Mouse (Mus musculus): ENCODE measurements around the gene Jade2. TPM values are rescaled to one million over a fixed set of nuclear protein-coding genes. Genes with fewer than 3 reads are reported as not detected.
"Not testable (repeated sequence)": the region's sequence is repeated elsewhere in the genome, so short reads cannot be mapped to it uniquely, and the experiment has no call there.

Gene Jade2
- total RNA-seq, 2 experiments from 2014 or later = 8.9 to 11.1 TPM

GRCm38 (mm10) chr11:51807108-51807879, 50.2 kb downstream of the Jade2 start:
- ATAC-seq (replicated peaks; ENCODE audit: low FRiP score, low TSS enrichment, poor library complexity, severe bottlenecking) = no peak

DNA sequence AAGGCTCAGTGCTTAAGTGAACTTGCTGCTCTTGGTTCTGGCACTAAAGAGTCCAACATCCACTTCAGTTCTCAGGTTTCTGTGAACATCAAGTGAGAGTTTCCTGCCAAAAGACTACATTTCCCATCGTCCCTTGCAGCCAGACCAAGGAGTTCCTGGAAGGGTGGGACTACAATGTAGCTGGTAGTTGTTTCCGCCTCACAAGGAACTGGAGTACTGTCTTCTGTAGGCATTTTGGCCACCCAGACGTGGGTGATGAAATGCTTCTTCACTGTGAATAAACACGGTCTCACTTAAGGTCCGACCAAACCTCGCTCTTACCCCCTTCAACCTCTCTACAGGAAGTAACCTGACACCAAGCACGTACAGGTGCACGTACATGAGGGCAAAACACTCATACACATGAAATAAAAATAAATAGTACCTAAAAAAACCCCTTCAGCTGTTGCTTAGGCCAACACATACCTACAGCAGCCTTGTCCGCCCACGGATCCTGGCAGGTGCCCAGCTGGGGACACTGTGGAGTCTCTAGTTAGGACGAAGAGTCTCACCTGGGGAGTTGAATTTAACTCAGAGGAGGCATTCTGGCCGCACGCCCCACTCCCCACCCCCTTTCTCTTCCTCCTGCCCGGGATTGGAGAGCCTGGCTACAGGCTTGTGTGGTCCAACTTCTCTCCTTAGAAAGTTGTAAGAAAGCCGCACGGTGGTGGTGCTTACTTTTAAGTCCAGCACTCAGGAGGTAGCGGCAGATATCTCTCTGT, 52.1 kb downstream of the Jade2 start:
- peak; percentile 91 for ATAC-seq (replicated peaks; ENCODE audit: low FRiP score, low TSS enrichment, poor library complexity, severe bottlenecking)

GRCm38 (mm10) chr11:51800634-51801325, 56.7 kb downstream of the Jade2 start:
- ATAC-seq (replicated peaks; ENCODE audit: low FRiP score, low TSS enrichment, poor library complexity, severe bottlenecking) = no peak

DNA sequence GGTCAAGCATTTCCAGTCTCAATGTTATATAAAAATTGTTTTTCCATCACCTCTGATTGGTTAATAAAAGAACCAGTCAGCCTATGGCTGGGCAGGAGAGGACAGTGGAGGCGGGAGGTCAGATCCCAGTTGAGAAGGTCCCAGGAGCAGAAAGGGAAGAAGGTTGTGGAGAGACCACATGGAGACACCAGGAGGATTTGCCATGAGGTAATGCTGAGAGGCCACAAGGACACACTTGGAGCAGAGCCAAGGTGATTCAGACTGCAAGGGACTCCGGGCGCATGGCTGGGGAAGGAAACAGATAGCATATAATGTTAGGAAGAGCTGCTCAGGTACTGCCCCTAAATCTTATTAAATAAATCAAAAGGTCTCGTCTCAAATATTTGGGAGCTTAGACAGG, 61.2 kb downstream of the Jade2 start:
- no peak for ATAC-seq (replicated peaks; ENCODE audit: low FRiP score, low TSS enrichment, poor library complexity, severe bottlenecking)

GRCm38 (mm10) chr11:51790662-51791061, 66.8 kb downstream of the Jade2 start:
- ATAC-seq (replicated peaks; ENCODE audit: low FRiP score, low TSS enrichment, poor library complexity, severe bottlenecking) = no peak

- ATAC-seq (replicated peaks; ENCODE audit: low FRiP score, low TSS enrichment, poor library complexity, severe bottlenecking) = not testable (repeated sequence)
Observed at GRCm38 (mm10) chr11:51789735-51790134, 67.7 kb downstream of the Jade2 start.

- ATAC-seq (replicated peaks; ENCODE audit: low FRiP score, low TSS enrichment, poor library complexity, severe bottlenecking) = 0 out of 2 replicates have a peak, but pooled peaks have one; percentile 44
Observed at GRCm38 (mm10) chr11:51785926-51786325, 71.5 kb downstream of the Jade2 start.

GRCm38 (mm10) chr11:51782721-51783120, 74.7 kb downstream of the Jade2 start:
- no peak for ATAC-seq (replicated peaks; ENCODE audit: low FRiP score, low TSS enrichment, poor library complexity, severe bottlenecking)

DNA sequence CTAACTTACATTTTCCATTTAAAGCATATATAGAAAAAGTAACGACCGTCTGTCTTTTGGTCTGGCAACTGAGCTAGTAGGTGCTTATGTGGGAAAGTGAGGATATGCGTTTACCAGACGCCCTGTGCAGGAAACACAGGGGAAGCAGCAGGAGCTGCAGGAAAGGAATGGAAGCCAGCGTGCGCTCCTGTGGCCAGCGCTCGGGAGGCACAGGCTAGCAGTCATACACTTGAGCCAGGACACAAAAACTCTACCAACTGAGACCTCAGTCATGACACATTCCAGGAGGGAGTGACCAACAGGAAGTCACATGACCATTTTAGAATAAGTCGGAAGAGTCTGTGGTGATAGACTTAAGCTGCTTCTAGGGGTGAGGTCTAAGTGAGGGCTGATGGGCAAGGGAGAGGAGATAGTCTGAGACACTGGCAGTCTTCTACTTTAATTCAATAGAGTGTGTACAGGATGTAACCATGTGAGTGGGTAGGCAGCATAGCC, 76.6 kb downstream of the Jade2 start:
- no peak for ATAC-seq (replicated peaks; ENCODE audit: low FRiP score, low TSS enrichment, poor library complexity, severe bottlenecking)

GRCm38 (mm10) chr11:51777478-51777877, 80.0 kb downstream of the Jade2 start:
- ATAC-seq (replicated peaks; ENCODE audit: low FRiP score, low TSS enrichment, poor library complexity, severe bottlenecking) = no peak

- peak; percentile 67 for ATAC-seq (replicated peaks; ENCODE audit: low FRiP score, low TSS enrichment, poor library complexity, severe bottlenecking)
Observed at GRCm38 (mm10) chr11:51775507-51775906, 81.9 kb downstream of the Jade2 start.

DNA sequence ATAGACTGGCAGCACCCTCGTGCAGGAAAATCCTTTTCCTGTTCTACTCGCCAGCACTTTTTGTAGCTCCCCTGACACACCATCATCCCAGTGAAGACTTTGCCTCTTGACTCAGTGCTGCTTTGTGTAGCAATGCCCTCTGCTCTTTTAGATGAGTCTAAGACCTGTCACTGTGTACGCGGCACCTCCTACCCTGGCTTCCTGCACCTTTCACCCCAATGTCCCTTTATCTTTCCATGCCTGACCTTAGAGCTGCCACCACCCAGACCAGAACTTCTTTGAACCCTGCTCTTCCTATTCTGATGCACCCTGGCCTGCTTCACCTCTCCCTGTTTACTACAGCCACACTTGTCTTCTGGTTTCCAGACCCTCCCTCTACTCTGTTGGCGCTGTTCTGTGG, 89.2 kb downstream of the Jade2 start:
- ATAC-seq (replicated peaks; ENCODE audit: low FRiP score, low TSS enrichment, poor library complexity, severe bottlenecking) = no peak; the same call in 1 of the 2 replicates

DNA sequence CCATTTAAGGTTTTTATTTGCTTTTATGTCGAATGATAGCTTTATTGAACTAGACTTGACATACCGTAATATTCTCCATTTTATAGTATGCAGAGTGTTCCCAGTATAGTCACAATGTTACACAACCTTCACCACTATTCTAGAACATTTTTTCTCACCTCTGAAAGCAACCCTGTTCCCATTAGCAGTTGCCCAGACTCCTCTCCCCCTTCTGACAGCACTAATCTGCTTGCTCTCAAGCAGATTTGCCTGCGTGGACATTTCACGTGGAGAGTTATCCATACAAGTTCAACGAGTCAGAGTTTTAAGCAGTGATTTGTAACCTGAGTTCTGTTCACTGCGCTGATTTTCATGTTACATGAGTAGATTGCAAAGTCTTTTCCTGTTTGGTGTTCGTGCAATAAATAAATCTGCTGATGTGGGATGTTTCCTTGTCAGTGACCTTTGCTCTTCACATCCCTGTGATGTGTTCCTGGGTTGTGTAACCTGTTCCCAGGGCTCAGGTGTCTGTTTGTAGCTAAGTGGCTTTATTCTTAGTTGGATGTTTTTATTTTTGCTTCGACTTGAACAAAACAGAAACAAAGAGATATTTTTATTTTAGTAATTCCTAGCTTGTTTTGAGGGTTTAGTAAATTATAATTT, 89.8 kb downstream of the Jade2 start:
- ATAC-seq (replicated peaks; ENCODE audit: low FRiP score, low TSS enrichment, poor library complexity, severe bottlenecking) = no peak

DNA sequence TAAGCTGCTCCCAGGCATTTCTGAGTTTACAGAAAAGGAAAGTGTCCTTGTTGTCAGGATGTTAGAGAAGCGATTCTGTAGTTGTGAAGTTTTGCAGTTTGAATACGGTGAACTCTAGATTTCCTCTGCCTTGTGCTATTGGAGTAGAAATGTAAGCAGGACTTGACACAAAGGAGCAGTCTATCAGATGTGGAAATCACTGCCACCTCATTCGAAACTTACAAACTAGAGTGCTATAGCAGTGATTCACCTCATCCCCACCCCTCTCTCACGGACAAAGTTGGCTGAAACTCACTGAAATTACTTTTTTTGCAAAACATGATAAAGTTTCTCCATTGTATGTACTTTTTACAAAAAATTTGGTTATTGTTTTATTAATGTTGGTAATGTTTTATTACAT, 92.6 kb downstream of the Jade2 start:
- no peak for ATAC-seq (replicated peaks; ENCODE audit: low FRiP score, low TSS enrichment, poor library complexity, severe bottlenecking)

DNA sequence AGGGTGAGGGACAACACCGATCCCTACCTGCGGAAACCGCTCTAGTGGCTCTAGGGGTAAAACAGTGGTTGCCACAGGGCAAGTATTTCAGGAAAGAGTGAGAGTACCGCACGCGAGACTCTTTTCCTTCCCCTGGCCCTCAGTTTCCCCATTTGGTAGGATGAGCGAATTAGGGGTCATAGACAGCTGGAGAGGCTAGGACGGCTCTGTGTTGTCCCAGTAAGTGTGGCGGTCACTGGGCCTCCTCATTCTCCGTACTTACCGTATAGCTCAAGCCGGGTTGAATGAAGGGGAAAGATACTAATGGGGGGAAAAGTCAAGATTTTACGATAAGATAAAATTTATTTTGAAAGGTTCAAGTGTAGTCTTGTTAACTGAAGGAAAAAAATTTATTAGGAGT, 93.5 kb downstream of the Jade2 start:
- peak; percentile 16; the same call in 1 of the 2 replicates for ATAC-seq (replicated peaks; ENCODE audit: low FRiP score, low TSS enrichment, poor library complexity, severe bottlenecking)

Other genes starting within 250 kb of the Jade2 start
- gene Nhp2, start 237.9 kb downstream of the Jade2 start, total RNA-seq (2014; fragmentation: Nextera tagmentation) = 285 and 292 TPM in 2 replicates
- 141 and 176 TPM in 2 replicates for gene Nhp2, start 237.9 kb downstream of the Jade2 start, total RNA-seq (2017)
- gene Rmnd5b, start 221.8 kb downstream of the Jade2 start, total RNA-seq (2014; fragmentation: Nextera tagmentation) = 37.0 TPM in 2 replicates
- gene Rmnd5b, start 221.8 kb downstream of the Jade2 start, total RNA-seq (2017) = 9.5 and 17.6 TPM in 2 replicates
- not detected in 2 replicates for gene N4bp3, start 206.8 kb downstream of the Jade2 start, total RNA-seq (2014; fragmentation: Nextera tagmentation)
- 0.89 and 1.1 TPM in 2 replicates for gene N4bp3, start 206.8 kb downstream of the Jade2 start, total RNA-seq (2017)
- not detected in 2 replicates for gene D930048N14Rik, start 206.7 kb downstream of the Jade2 start, total RNA-seq (2014; fragmentation: Nextera tagmentation)
- not detected in 2 replicates for gene D930048N14Rik, start 206.7 kb downstream of the Jade2 start, total RNA-seq (2017)
- gene 0610009B22Rik, start 168.8 kb downstream of the Jade2 start, total RNA-seq (2014; fragmentation: Nextera tagmentation) = 26.9 and 27.6 TPM in 2 replicates
- 11.5 and 13.8 TPM in 2 replicates for gene 0610009B22Rik, start 168.8 kb downstream of the Jade2 start, total RNA-seq (2017)
- 23.5 and 30.5 TPM in 2 replicates for gene Sec24a, start 94.0 kb downstream of the Jade2 start, total RNA-seq (2014; fragmentation: Nextera tagmentation)
- gene Sec24a, start 94.0 kb downstream of the Jade2 start, total RNA-seq (2017) = 6.2 and 6.5 TPM in 2 replicates
- 63.9 and 74.0 TPM in 2 replicates for gene Sar1b, start 94.0 kb downstream of the Jade2 start, total RNA-seq (2014; fragmentation: Nextera tagmentation)
- 62.2 and 85.3 TPM in 2 replicates for gene Sar1b, start 94.0 kb downstream of the Jade2 start, total RNA-seq (2017)
- 73.1 and 95.6 TPM in 2 replicates for gene Cdkn2aipnl, start 110.0 kb upstream of the Jade2 start, total RNA-seq (2014; fragmentation: Nextera tagmentation)
- gene Cdkn2aipnl, start 110.0 kb upstream of the Jade2 start, total RNA-seq (2017) = 69.1 and 94.7 TPM in 2 replicates
- 30.7 and 51.1 TPM in 2 replicates for gene Ube2b, start 143.1 kb upstream of the Jade2 start, total RNA-seq (2014; fragmentation: Nextera tagmentation)
- gene Ube2b, start 143.1 kb upstream of the Jade2 start, total RNA-seq (2017) = 37.5 and 105 TPM in 2 replicates
- 4.8 and 9.5 TPM in 2 replicates for gene Cdkl3, start 146.6 kb upstream of the Jade2 start, total RNA-seq (2014; fragmentation: Nextera tagmentation)
- gene Cdkl3, start 146.6 kb upstream of the Jade2 start, total RNA-seq (2017) = 1.5 and 11.8 TPM in 2 replicates
- 65.6 and 66.8 TPM in 2 replicates for gene Ppp2ca, start 241.0 kb upstream of the Jade2 start, total RNA-seq (2014; fragmentation: Nextera tagmentation)
- 103 and 104 TPM in 2 replicates for gene Ppp2ca, start 241.0 kb upstream of the Jade2 start, total RNA-seq (2017)

Measured in megakaryocyte-erythroid progenitor cell, adult 5-6 weeks (primary cell).